Mouse (Mus musculus) lung, postnatal 0 days (tissue): ENCODE measurements around the gene Phlpp1.

Experiments
- CTCF ChIP-seq: IDR thresholded peaks from 2 replicates; pipeline ENCODE4 v1.5.1; 2016; ENCODE audit warnings: antibody characterized with exemption, mild to moderate bottlenecking
- EP300 ChIP-seq: IDR thresholded peaks from 2 replicates; pipeline ENCODE4 v1.6.1; 2016; ENCODE audit warnings: antibody characterized with exemption, mild to moderate bottlenecking, control low read depth

DNA sequence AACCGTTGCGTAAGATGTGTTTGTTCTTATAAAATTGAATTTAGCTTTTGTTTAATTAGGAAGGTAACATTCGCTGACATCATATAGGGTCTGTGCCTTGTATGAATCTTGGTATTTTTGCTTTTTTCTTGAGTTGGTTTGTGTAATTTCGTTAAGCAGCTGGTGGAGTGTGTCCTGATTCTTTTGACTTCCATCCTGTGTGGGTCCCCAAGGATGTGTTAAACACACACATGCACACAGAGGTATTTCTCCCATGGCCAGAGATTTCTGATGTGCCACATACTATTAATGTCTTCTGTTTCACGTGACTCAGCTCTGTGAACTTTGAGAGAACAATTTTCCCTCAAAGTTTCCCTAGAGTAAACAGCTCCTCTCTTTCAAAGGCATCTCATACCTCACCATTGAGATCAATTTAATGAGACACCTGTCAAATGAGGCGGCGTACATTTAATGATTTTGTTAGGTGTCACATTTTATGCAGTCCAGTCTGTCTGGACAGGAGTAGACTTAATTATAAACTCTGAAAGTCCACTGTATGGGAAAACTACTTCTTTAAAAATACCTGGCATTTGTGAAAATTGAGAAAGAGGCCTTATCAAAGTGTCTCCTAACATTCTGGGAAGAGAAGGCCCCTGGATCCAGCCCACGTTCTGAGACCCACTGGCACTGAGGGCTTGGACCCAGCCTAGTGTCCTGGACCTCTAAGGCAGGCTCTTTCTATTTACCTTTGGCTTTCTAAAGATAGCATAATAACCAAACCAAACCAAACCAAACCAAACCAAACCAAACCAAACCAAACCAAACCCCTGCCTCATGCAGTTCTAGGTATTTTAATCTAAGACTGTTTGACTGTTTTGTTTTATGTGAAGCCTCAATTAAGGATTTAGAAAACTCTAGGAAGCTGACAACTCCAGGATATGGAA is 6.6 kb downstream of the Phlpp1 start:
- TF ChIP-seq CTCF (no peak), EP300 (no peak)
